Mouse (Mus musculus): Measurements from ENCODE around the gene Lman1l.

Lman1l gene

DNA sequence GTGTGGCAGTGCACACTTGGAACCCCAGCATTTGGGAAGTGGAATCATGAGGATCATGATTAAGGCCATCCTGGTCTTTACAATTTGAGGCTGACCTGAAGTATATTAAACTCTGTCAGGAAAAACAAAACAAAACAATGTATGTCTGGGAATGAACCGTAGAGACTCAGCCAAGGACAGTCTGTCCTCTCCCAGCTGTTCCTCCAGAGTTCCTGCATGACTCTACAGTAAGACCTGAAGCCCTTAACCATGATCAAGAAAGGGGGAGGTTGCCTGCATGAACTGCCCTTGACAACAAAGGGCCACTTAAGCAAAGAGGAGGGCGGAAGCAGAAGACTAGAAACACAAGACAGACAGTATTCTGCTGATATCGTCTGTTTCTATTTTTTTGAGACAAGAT, 45.0 kb downstream of the Lman1l start:
- DNase-seq = no peak

- no peak for DNase-seq
Observed at GRCm38 (mm10) chr9:57574397-57574796, 46.2 kb downstream of the Lman1l start.

DNA sequence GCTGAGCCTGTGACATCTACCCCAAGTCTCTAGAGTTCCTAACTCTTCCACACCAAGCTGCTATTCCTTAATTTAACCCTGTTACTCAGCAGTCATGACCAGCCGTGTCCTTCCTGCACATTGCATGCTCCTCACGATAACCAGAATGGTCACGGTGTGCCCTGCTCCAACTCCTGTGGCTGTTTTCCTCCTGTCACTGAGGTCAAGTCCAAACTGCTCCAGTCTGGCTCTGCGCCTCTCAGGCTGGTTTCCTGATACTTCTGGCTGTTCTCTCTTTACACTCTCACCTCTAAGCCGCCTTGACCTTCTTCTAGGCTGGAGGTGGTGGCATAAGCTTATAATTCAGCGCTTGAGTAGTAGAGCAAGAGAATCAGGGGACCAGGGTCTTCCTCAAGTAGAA, 52.1 kb downstream of the Lman1l start:
- no peak for DNase-seq

- DNase-seq = no peak
Observed at GRCm38 (mm10) chr9:57566846-57567245, 53.7 kb downstream of the Lman1l start.

GRCm38 (mm10) chr9:57565741-57566221, 54.8 kb downstream of the Lman1l start:
- DNase-seq = peak; percentile 9

DNA sequence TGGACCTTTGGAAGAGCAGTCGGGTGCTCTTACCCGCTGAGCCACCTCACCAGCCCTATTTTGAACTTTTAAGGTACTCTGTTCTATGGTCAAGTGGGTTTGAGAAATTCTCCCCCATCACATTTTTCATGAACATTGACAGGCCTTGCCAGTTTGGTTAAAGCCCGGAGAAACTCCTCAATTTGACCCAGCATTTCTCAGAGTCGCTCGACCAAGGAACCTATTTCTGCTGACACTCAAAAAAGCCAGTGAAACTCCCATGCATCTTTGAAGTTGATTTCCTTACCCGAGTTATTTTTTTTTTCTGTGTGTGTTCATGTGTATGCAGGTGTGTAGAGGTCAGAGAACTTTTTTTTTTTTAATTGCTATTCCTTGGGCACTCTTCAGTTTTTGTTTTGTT, 56.0 kb downstream of the Lman1l start:
- DNase-seq = no peak

DNA sequence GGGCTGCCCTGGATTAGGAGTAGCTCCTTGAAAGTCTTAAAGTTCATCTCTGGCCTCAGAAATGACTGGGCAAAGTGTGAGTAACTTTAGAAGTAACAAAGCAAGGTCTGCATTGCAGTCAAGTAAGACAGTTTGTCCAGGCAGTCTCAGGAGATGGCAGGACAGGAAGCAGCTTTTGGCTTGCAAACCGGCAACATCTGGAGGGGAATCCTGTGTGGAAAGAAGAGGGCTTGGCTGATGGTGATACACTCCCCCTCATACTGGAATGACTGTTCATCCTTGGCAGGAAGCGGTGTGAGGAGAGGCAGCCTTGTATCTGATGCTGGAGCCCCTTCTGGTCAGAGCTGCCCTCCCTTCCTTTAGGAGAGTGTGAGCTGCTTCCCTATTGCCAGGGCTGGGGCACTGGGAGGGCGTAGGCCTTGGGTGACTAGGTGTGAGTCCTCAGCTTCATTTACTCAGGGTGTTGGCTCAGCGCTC, 57.6 kb downstream of the Lman1l start:
- DNase-seq = no peak

DNA sequence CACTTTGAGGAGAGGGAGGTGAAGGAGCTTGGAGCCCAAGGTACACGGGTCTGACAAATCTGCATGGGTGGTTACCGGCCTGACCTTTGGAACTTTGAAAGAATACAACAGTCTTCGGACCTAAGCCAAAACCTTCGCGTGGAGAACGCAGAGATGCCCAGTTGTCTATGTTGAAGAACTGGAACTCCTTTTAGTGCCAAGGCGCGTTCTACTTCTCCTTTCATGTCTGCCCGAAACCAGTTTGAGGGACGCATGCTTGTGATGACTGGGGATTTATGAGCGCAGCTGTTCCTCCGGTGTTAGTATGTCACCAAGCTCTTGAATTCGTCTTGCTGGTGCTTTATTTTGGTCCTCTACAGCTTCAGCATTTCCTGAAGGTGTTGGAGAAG, 58.9 kb downstream of the Lman1l start:
- DNase-seq = no peak

GRCm38 (mm10) chr9:57560861-57561710, 59.5 kb downstream of the Lman1l start, which contains the start of gene Scamp2:
TSS of gene Scamp2 (plus strand) at chr9:57560943.
- peak; percentile 96 for DNase-seq

DNA sequence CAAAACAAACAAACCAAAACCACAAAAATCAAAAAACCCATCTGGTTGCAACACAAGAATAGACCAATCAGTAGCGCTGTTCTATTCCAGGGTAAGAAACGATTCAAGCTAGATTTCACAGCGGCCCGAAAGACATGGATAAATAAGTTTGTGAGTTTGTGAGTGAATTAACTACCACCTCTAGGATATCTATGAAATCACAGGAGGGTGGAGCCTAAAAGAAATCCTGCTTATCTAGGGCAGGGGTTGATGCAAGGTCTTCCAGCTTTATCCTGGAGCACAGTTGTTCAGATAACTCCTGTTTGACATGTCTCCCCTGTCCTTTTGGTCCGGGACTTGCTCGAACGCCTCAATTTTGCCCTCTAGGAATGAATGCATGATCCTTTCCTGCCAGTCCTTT, 60.3 kb downstream of the Lman1l start:
- DNase-seq = no peak

- no peak for DNase-seq
Observed at GRCm38 (mm10) chr9:57559568-57559967, 61.0 kb downstream of the Lman1l start.

DNA sequence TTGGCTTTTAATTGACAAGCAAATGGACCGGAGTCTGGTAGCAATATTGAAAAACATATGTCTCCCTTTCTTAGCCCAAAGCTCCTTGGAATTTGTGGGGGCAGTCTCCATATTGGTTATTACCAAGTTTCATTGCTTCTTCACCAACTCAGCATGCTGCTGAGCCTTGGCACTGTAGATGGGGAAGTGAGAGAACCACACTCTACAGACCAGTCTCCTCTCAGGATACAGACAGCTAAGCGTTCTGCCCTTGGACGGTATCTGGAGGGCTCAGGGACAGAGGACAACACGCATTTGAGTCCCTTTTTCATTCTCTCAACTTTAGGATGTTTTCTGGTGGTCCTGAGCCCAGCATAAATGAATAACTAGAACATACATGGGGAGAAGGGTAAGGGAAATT, 61.9 kb downstream of the Lman1l start:
- DNase-seq = no peak

DNA sequence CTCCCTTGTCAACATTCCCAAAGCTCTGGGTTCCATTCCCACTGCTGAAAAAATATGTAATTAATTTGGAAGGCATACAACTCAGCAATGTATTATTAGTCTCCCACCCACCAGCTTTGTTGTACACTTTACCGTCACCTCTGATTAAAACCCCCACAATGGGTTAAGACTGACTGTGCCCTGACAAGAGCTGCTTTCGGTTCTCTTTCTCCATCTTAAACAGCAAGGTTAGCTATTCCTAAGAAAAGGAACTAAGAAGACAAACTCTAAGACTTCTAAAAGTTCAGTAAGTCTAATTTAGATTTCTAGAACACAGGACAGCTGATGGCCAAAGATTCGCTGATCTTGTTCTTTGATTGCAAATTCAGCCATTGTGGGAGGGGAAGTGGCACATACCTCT, 63.4 kb downstream of the Lman1l start:
- no peak for DNase-seq

Measured in embryo, embryonic 11 days (tissue).